Comparison of ENCODE assay signal across 8 mouse cellular contexts in genomic region chr8:103272305-103273079, GRCm38 (mm10).
A peak's percentile ranks its signal among the peaks of the same experiment; 100 is the strongest.
DNase-seq lines count a peak whose midpoint lies in the region; ATAC-seq and TF ChIP-seq lines count a peak whose summit lies in the region.
"Had no signal": no experiment of that assay in that cellular context is flagged by ENCODE, and none has a peak within 500 bp of the region (broad histone marks: within the 10 kb centered on the region; RNA-seq: fewer than 3 reads in every experiment).

No protein-coding gene starts in this region.

- H3K4me3 ChIP-seq in forebrain, postnatal 0 days (ENCODE audit: low read depth, low read length), result no peak overlapping the region
- no peak overlapping the region for H3K4me3 ChIP-seq in limb, embryonic 11.5 days (ENCODE audit: low read depth, low read length)
- H3K4me3 ChIP-seq: layer of hippocampus, adult 2 months had no signal

- H3K36me3 ChIP-seq in forebrain, postnatal 0 days (ENCODE audit: insufficient read depth), result no peaks in the 10 kb centered on the region
- no peaks in the 10 kb centered on the region for H3K36me3 ChIP-seq in limb, embryonic 11.5 days (ENCODE audit: control insufficient read depth, insufficient read depth, low read length)

- WGBS in forebrain, postnatal 0 days, result 9% methylated on average over 5 of the region's 5 CpGs
- 23% methylated on average over 5 of the region's 5 CpGs for WGBS in limb, embryonic 11.5 days

- peak; percentile 95 for DNase-seq in Muller cell, postnatal 12 days (ENCODE audit: inconsistent ontology term)
- peak; percentile 93 for DNase-seq in adipocyte (ENCODE audit: low spot score)
- DNase-seq in forebrain, postnatal 0 days, result peak; percentile 61
- peak; percentile 35 for DNase-seq in limb, embryonic 11.5 days (ENCODE audit: low spot score)
- DNase-seq in right cerebral cortex, adult 2 months (ENCODE audit: low spot score in 2 of 2), result peak; percentile 8 to 15
- no peak for DNase-seq in gastrocnemius, postnatal 14 days
- DNase-seq in kidney, postnatal 25 days, result no peak

- H3K9ac ChIP-seq in forebrain, postnatal 0 days, result no peak overlapping the region
- H3K9ac ChIP-seq in limb, embryonic 11.5 days (ENCODE audit: low read length), result no peak overlapping the region

- H3K4me2 ChIP-seq in forebrain, postnatal 0 days (ENCODE audit: low read depth), result no peak overlapping the region
- no peak overlapping the region for H3K4me2 ChIP-seq in limb, embryonic 11.5 days (ENCODE audit: low read depth, severe bottlenecking)

- no peak for TF ChIP-seq CTCF in forebrain, postnatal 0 days (IDR thresholded peaks at IDR 0.05; ENCODE audit: low read depth)

- intact Hi-C loops in gastrocnemius, postnatal 14 days (cut with DNase I; ENCODE audit: low total_unique reads), result no loop called here

- no peak overlapping the region for H3K27ac ChIP-seq in forebrain, postnatal 0 days (ENCODE audit: low read depth, low read length)
- H3K27ac ChIP-seq in limb, embryonic 11.5 days (replicated peaks; ENCODE audit: low read depth, low read length), result peak overlapping the region; percentile 32; the same call in 1 of the 2 replicates
- H3K27ac ChIP-seq: layer of hippocampus, adult 2 months had no signal

- H3K9me3 ChIP-seq in forebrain, postnatal 0 days (ENCODE audit: low read length), result no peaks in the 10 kb centered on the region
- H3K9me3 ChIP-seq in limb, embryonic 11.5 days (ENCODE audit: control insufficient read depth, low read length), result no peaks in the 10 kb centered on the region

- no peaks in the 10 kb centered on the region for H3K27me3 ChIP-seq in forebrain, postnatal 0 days (ENCODE audit: insufficient read depth, low read length)
- no peaks in the 10 kb centered on the region for H3K27me3 ChIP-seq in limb, embryonic 11.5 days (ENCODE audit: control insufficient read depth, insufficient read depth, low read length)

- H3K4me1 ChIP-seq in forebrain, postnatal 0 days (ENCODE audit: insufficient read depth), result no peaks in the 10 kb centered on the region
- H3K4me1 ChIP-seq in limb, embryonic 11.5 days (ENCODE audit: control insufficient read depth, insufficient read depth, low read length), result peaks cover 19% of the 10 kb centered on the region

- peak; percentile 92 for ATAC-seq in forebrain, postnatal 0 days
- no peak for ATAC-seq in limb, embryonic 11.5 days (ENCODE audit: insufficient number of reproducible peaks, low FRiP score, low TSS enrichment, low read depth)

Comparison
In these comparisons a context has a peak if more than half of its experiments do, and no peak if none do; other contexts are left out.
1. DNase-seq: peak in Muller cell, postnatal 12 days (single experiment), adipocyte (single experiment), forebrain, postnatal 0 days (single experiment), limb, embryonic 11.5 days (single experiment) and right cerebral cortex, adult 2 months (2 of 2); none in gastrocnemius, postnatal 14 days (single experiment) and kidney, postnatal 25 days (0 of 2).